Mouse (Mus musculus): ENCODE measurements around the gene Hist1h4i. TPM values are rescaled to one million over a fixed set of nuclear protein-coding genes. Genes with fewer than 3 reads are reported as not detected.

Gene Hist1h4i
- polyA plus RNA-seq, 1 experiment from 2014 or later = 15.7 TPM

DNA sequence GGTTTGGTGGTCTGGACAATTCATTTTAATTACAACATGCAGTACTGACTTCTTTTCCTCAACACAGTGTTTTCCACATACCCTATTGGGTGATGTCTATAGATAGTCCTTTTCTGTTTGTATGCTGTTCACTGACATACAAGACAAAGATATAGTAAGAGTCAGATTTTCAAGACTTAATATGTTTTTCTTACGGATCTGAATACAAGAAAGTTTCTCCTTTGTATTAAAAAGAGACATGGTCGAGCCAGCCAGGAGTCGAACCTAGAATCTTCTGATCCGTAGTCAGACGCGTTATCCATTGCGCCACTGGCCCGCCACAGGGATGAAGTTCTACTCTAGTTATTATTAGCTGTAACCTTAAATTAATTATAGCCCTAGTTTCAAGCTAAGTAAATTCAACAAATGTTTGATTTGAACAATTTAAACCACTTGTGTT lies 20.2 kb downstream of the Hist1h4i start:
- Histone ChIP-seq H3K9ac (ENCODE audit: low read depth, low read length) (peak overlapping the region; percentile 69), H3K4me1 (ENCODE audit: control insufficient read depth, insufficient read depth, low read length) (0 out of 2 replicates have a peak, but pooled peaks cover 2% of the 10 kb centered on the region), H3K9me3 (replicated peaks; ENCODE audit: control insufficient read depth, low read length) (no peaks in the 10 kb centered on the region), H3K27me3 (ENCODE audit: control insufficient read depth, insufficient read depth, low read length) (peaks cover 2% of the 10 kb centered on the region; the same call in 1 of the 2 replicates), H3K27ac (ENCODE audit: low read depth, low read length) (no peak overlapping the region), H3K4me2 (peak overlapping the region; percentile 72), H3K36me3 (ENCODE audit: control insufficient read depth, insufficient read depth, low read length) (no peaks in the 10 kb centered on the region), H3K4me3 (ENCODE audit: low read depth, low read length) (peak overlapping the region; percentile 61)
- under 1% methylated on average over 8 of the region's 8 CpGs for WGBS (ENCODE audit: insufficient replicate concordance)
- peak; percentile 75 for ATAC-seq (replicated peaks; ENCODE audit: insufficient number of reproducible peaks, low FRiP score, low TSS enrichment)

DNA sequence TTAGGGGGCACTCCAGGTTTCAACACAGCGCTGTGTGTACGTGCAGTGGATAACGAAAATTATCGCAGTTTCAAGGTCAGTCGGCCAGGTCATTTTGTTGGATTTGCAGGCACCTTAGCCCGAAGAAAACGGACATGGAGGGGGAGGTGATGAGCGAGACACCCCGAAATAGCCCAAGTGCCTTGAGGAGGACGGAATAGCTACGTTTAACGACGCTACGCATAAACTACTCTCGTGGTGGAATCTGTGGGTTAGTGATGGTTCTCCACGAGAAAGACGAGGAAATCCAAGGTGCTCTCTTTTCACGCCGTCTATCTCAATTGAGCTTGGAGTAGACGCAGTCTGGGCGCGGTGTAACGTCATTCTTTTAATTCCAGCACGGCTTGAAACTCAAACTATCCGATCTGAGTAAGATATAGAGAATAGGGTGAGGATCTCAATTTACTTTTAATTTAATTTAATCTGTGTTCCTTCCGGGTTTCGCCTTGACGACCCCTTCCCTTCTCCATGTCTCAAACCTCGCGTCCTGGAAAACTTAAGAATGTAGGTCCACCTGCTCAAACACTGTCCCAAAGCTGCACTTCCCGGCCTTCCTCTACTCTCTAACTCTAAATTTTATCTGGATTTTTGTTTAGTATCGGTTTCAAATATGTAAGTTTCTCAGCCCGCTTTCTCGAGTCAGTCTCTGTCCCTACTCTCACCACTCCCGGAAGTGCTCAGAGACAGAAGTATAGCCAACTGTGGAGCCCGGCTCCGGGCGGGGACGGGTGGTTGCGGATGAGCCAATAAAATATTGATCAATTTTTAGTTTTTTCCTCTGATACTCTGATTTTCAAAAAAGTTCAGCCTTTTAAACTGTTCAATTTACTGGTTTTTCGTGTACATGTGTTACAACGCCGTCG lies 21.0 kb downstream of the Hist1h4i start:
- H3K4me1 ChIP-seq (ENCODE audit: control insufficient read depth, insufficient read depth, low read length) = 0 out of 2 replicates have a peak, but pooled peaks cover 2% of the 10 kb centered on the region
- H3K27ac ChIP-seq (ENCODE audit: low read depth, low read length) = no peak overlapping the region
- peak overlapping the region; percentile 72 for H3K4me2 ChIP-seq
- peaks cover 6% of the 10 kb centered on the region for H3K27me3 ChIP-seq (ENCODE audit: control insufficient read depth, insufficient read depth, low read length)
- under 1% methylated on average over 44 of the region's 44 CpGs for WGBS (ENCODE audit: insufficient replicate concordance)
- ATAC-seq (replicated peaks; ENCODE audit: insufficient number of reproducible peaks, low FRiP score, low TSS enrichment) = 0 out of 2 replicates have a peak, but pooled peaks have one; percentile 58
- no peaks in the 10 kb centered on the region for H3K9me3 ChIP-seq (replicated peaks; ENCODE audit: control insufficient read depth, low read length)
- peak overlapping the region; percentile 68 for H3K9ac ChIP-seq (ENCODE audit: low read depth, low read length)
- H3K36me3 ChIP-seq (ENCODE audit: control insufficient read depth, insufficient read depth, low read length) = no peaks in the 10 kb centered on the region
- H3K4me3 ChIP-seq (ENCODE audit: low read depth, low read length) = peak overlapping the region; percentile 61

DNA sequence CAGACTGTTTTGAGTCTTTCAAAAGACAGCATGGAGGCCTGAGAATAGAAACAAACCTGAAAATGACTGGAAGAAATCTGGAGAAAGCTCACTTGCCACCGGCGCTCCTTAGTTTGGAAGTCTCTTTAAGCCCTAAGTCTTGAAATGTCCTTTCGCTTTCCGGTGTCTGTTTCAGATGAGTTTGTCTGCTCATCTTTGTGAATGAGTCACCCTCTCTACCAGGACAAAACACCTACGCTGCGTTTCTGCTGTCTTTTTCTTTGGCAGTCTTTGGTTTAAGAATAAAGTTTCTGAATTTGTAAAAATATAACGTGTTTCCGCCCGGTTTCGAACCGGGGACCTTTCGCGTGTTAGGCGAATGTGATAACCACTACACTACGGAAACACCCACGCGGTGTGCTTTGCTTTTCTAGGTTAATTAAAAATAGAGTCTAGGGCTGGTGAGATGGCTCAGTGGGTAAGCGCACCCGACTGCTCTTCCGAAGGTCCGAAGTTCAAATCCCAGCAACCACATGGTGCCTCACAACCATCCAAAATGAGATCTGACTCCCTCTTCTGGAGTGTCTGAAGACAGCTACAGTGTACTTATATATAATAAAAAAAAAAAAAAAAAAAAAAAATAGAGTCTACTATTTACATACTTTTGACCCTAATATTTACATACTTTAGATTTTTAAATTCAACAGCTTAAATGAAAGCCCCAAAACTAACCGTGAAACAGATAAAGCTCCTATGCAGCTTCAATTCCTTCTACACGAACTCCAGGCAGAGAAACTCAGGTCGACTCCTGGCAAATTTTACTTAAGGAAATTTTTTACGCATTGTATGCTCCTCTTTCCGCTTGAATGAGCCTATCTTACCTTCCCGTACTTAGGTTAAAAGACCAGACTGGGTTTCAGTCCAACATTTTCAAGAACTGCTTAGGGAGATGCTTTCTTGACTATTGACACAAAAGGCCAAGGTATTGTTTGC lies 25.4 kb downstream of the Hist1h4i start:
- peak overlapping the region; percentile 22; the same call in 1 of the 2 replicates for H3K4me3 ChIP-seq (ENCODE audit: low read depth, low read length)
- H3K27ac ChIP-seq (ENCODE audit: low read depth, low read length) = no peak overlapping the region
- ATAC-seq (replicated peaks; ENCODE audit: insufficient number of reproducible peaks, low FRiP score, low TSS enrichment) = peak; percentile 77; the same call in 1 of the 2 replicates
- no peaks in the 10 kb centered on the region for H3K9me3 ChIP-seq (replicated peaks; ENCODE audit: control insufficient read depth, low read length)
- H3K4me1 ChIP-seq (ENCODE audit: control insufficient read depth, insufficient read depth, low read length) = 0 out of 2 replicates have a peak, but pooled peaks cover 2% of the 10 kb centered on the region
- H3K9ac ChIP-seq (ENCODE audit: low read depth, low read length) = no peak overlapping the region
- H3K27me3 ChIP-seq (ENCODE audit: control insufficient read depth, insufficient read depth, low read length) = peaks cover 37% of the 10 kb centered on the region
- no peaks in the 10 kb centered on the region for H3K36me3 ChIP-seq (ENCODE audit: control insufficient read depth, insufficient read depth, low read length)
- peak overlapping the region; percentile 58 for H3K4me2 ChIP-seq
- 14% methylated on average over 27 of the region's 27 CpGs for WGBS (ENCODE audit: insufficient replicate concordance)

DNA sequence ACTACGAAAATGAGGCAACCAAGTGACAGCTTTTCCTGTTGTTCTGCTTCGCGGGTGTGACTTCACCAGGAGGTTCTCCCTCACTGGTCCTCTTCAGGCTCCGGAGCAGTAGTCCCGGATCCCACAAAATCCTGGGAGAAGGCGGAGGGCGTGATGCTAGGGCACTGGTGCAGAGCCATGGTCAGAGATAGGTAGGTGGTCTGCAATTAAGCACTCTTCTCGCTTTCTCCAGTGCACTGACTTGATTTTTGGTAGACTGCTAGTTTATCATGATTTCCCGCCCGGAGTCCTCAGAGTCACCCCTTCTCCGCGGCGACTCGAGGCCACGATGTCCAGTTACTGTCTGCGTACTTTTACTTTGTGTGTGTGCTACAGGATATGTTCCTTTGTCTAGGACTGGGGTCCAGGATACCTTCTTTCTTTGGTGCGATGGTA lies 26.7 kb downstream of the Hist1h4i start:
- 15% methylated on average over 17 of the region's 17 CpGs for WGBS (ENCODE audit: insufficient replicate concordance)
- H3K9me3 ChIP-seq (replicated peaks; ENCODE audit: control insufficient read depth, low read length) = no peaks in the 10 kb centered on the region
- peak overlapping the region; percentile 58 for H3K4me2 ChIP-seq
- no peak overlapping the region for H3K9ac ChIP-seq (ENCODE audit: low read depth, low read length)
- no peaks in the 10 kb centered on the region for H3K4me1 ChIP-seq (ENCODE audit: control insufficient read depth, insufficient read depth, low read length)
- H3K36me3 ChIP-seq (ENCODE audit: control insufficient read depth, insufficient read depth, low read length) = no peaks in the 10 kb centered on the region
- H3K27me3 ChIP-seq (ENCODE audit: control insufficient read depth, insufficient read depth, low read length) = peaks cover 49% of the 10 kb centered on the region
- H3K27ac ChIP-seq (ENCODE audit: low read depth, low read length) = no peak overlapping the region
- no peak for ATAC-seq (replicated peaks; ENCODE audit: insufficient number of reproducible peaks, low FRiP score, low TSS enrichment)
- H3K4me3 ChIP-seq (ENCODE audit: low read depth, low read length) = peak overlapping the region; percentile 30; the same call in 1 of the 2 replicates

- Histone ChIP-seq H3K4me3 (ENCODE audit: low read depth, low read length) (no peak overlapping the region), H3K9me3 (replicated peaks; ENCODE audit: control insufficient read depth, low read length) (no peaks in the 10 kb centered on the region), H3K36me3 (ENCODE audit: control insufficient read depth, insufficient read depth, low read length) (no peaks in the 10 kb centered on the region), H3K9ac (ENCODE audit: low read depth, low read length) (no peak overlapping the region), H3K27me3 (ENCODE audit: control insufficient read depth, insufficient read depth, low read length) (peaks cover 56% of the 10 kb centered on the region), H3K4me1 (ENCODE audit: control insufficient read depth, insufficient read depth, low read length) (no peaks in the 10 kb centered on the region), H3K27ac (ENCODE audit: low read depth, low read length) (no peak overlapping the region), H3K4me2 (peak overlapping the region; percentile 58)
- ATAC-seq (replicated peaks; ENCODE audit: insufficient number of reproducible peaks, low FRiP score, low TSS enrichment) = no peak
- WGBS (ENCODE audit: insufficient replicate concordance) = 22% methylated on average over 13 of the region's 13 CpGs
These were observed 27.4 kb downstream of the Hist1h4i start for GRCm38 (mm10) chr13:22013716-22014115.

DNA sequence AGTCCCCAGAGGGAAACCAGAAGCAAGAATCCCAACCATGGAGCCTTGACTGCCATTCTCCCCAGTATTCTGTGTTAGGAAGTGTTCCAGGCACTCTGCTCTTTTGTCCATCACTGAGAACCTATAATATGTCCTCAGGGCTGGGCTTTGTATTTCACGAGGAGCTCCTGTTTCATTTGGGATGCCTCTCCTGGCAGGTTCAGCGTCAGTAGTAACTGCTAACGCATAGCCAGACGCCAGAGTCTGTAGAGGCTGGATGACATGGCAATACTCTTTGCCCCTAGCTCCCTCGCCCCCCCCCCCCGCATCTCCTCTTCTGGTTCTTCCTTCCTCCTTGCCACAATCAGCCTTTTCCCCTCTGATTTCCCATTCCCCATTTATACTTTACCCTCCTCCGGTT lies 31.5 kb downstream of the Hist1h4i start, which contains the start of gene Prss16:
Gene Prss16 (minus strand): TSS at position 101 of the 400 bp plus-strand sequence.
- Histone ChIP-seq H3K27me3 (ENCODE audit: control insufficient read depth, insufficient read depth, low read length) (peaks cover 85% of the 10 kb centered on the region), H3K27ac (ENCODE audit: low read depth, low read length) (no peak within 1 kb of the TSS), H3K4me1 (ENCODE audit: control insufficient read depth, insufficient read depth, low read length) (peaks cover 17% of the 10 kb centered on the region), H3K9ac (ENCODE audit: low read depth, low read length) (no peak within 1 kb of the TSS), H3K9me3 (replicated peaks; ENCODE audit: control insufficient read depth, low read length) (no peaks in the 10 kb centered on the region), H3K36me3 (ENCODE audit: control insufficient read depth, insufficient read depth, low read length) (no peaks in the 10 kb centered on the region), H3K4me3 (ENCODE audit: low read depth, low read length) (no peak within 1 kb of the TSS), H3K4me2 (no peak within 1 kb of the TSS)
- ATAC-seq (replicated peaks; ENCODE audit: insufficient number of reproducible peaks, low FRiP score, low TSS enrichment) = no peak
- 43% methylated on average over 7 of the region's 7 CpGs for WGBS (ENCODE audit: insufficient replicate concordance)

GRCm38 (mm10) chr13:22008707-22009106 lies 32.5 kb downstream of the Hist1h4i start:
- Histone ChIP-seq H3K9me3 (replicated peaks; ENCODE audit: control insufficient read depth, low read length) (no peaks in the 10 kb centered on the region), H3K4me2 (no peak overlapping the region), H3K27ac (ENCODE audit: low read depth, low read length) (no peak overlapping the region), H3K27me3 (ENCODE audit: control insufficient read depth, insufficient read depth, low read length) (peaks cover 88% of the 10 kb centered on the region), H3K4me3 (ENCODE audit: low read depth, low read length) (no peak overlapping the region), H3K9ac (ENCODE audit: low read depth, low read length) (no peak overlapping the region), H3K36me3 (ENCODE audit: control insufficient read depth, insufficient read depth, low read length) (no peaks in the 10 kb centered on the region), H3K4me1 (ENCODE audit: control insufficient read depth, insufficient read depth, low read length) (peaks cover 17% of the 10 kb centered on the region)
- 75% methylated on average over 3 of the region's 3 CpGs for WGBS (ENCODE audit: insufficient replicate concordance)
- ATAC-seq (replicated peaks; ENCODE audit: insufficient number of reproducible peaks, low FRiP score, low TSS enrichment) = no peak

DNA sequence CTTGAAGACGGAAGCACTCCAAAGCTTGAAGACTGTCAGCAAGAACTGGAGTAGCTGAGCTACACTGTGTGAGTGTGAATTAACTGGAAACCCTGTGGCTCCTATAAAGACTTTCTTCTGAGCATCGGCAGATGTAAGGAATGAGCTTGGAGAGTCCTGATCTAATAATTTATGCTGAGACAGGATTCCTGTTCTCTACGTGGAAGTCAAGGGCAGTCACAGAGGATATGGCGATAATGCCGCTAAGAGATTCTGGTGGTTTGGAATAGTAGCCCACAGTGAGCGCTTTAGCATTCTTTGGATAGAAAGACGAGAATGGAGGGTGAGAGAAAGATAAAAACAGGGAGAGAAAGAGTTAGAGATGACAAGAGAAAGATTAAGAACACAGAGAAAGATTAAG lies 33.3 kb downstream of the Hist1h4i start:
- Histone ChIP-seq H3K36me3 (ENCODE audit: control insufficient read depth, insufficient read depth, low read length) (no peaks in the 10 kb centered on the region), H3K4me1 (ENCODE audit: control insufficient read depth, insufficient read depth, low read length) (peaks cover 17% of the 10 kb centered on the region), H3K27ac (ENCODE audit: low read depth, low read length) (no peak overlapping the region), H3K27me3 (ENCODE audit: control insufficient read depth, insufficient read depth, low read length) (peaks cover 91% of the 10 kb centered on the region), H3K9ac (ENCODE audit: low read depth, low read length) (no peak overlapping the region), H3K4me3 (ENCODE audit: low read depth, low read length) (peak overlapping the region; percentile 63; the same call in 1 of the 2 replicates), H3K9me3 (replicated peaks; ENCODE audit: control insufficient read depth, low read length) (no peaks in the 10 kb centered on the region), H3K4me2 (no peak overlapping the region)
- WGBS (ENCODE audit: insufficient replicate concordance) = 49% methylated on average over 7 of the region's 7 CpGs
- ATAC-seq (replicated peaks; ENCODE audit: insufficient number of reproducible peaks, low FRiP score, low TSS enrichment) = no peak

Measured in heart, embryonic 11.5 days (tissue).